Mouse (Mus musculus) midbrain, embryonic 13.5 days (tissue): Measurements from ENCODE around the gene Esrrg. TPM values are rescaled to one million over a fixed set of nuclear protein-coding genes. Genes with fewer than 3 reads are reported as not detected.

Source experiments
- ATAC-seq: fragments of 200-750 bp; cut with Nextera tagmentation; 2 replicates; pipeline ENCODE4 v1.8.0; 2017; ENCODE audit warnings: mild to moderate bottlenecking, moderate TSS enrichment, moderate library complexity
- H3K27ac ChIP-seq: fragments of 300-500 bp; sonication (generic); 2 replicates; pipeline ENCODE4 v1.5.1; 2015; ENCODE audit warnings: inconsistent platforms, mild to moderate bottlenecking, moderate library complexity
- H3K27me3 ChIP-seq: fragments of 300-500 bp; sonication (generic); 2 replicates; pipeline ENCODE4 v1.6.1; 2015; ENCODE audit warnings: mild to moderate bottlenecking, inconsistent platforms
- H3K36me3 ChIP-seq: fragments of 300-500 bp; sonication (generic); 2 replicates; pipeline ENCODE4 v1.6.1; 2015; ENCODE audit warnings: mild to moderate bottlenecking, inconsistent platforms
- H3K4me1 ChIP-seq: fragments of 300-500 bp; sonication (generic); replicated peaks from 2 replicates; pipeline ENCODE4 v1.6.1; 2015; ENCODE audit warnings: inconsistent platforms
- H3K4me2 ChIP-seq: fragments of 300-500 bp; sonication (generic); replicated peaks from 2 replicates; pipeline ENCODE4 v1.6.1; 2015; ENCODE audit warnings: moderate library complexity, mild to moderate bottlenecking, inconsistent platforms
- H3K4me3 ChIP-seq: fragments of 300-500 bp; sonication (generic); replicated peaks from 2 replicates; pipeline ENCODE4 v1.5.1; 2015; ENCODE audit warnings: mild to moderate bottlenecking, inconsistent platforms
- H3K9ac ChIP-seq: fragments of 300-500 bp; sonication (generic); replicated peaks from 2 replicates; pipeline ENCODE4 v1.6.1; 2015; ENCODE audit warnings: mild to moderate bottlenecking, inconsistent platforms
- H3K9me3 ChIP-seq: fragments of 300-500 bp; sonication (generic); 2 replicates; pipeline ENCODE4 v1.6.1; 2016; ENCODE audit warnings: mild to moderate bottlenecking, inconsistent platforms
- WGBS: fragments of 180-500 bp; shearing (Covaris S2); methylation state at CpG from one replicate; pipeline ENCODE4 v1.1.7; 2015; 5-methylcytosine and 5-hydroxymethylcytosine counted together
- polyA plus RNA-seq: library from polyadenylated mRNA; unstranded; fragments of >200 nt; fragmentation: Nextera tagmentation; extraction: Ambion mirVana; gene quantifications from 2 replicates; pipeline ENCODE4 v1.2.1, GENCODE M21; 2015

Esrrg gene
- polyA plus RNA-seq, 1 experiment from 2014 or later, result 16.5 TPM

DNA sequence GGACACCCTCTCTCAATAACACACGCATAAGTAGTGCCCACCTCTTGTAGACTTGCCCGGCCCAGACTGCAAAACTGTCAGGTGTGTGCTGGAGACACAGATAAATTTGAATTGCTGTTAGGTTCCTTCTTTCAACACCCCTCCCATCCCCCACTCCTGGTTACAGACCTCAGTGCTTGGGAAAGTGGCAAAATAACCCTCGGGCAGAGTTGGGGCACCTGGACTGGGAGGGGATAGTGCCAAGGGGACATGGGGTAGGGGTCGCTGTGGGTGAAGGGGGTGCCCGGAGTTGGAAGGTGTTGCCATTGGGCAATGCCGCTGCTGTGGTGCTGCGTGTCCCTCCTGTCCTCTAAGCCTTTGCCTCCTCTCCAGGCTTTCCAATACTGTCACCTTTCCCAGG lies 43.9 kb downstream of the Esrrg start:
- Histone ChIP-seq H3K27me3 (no peaks in the 10 kb centered on the region; the same call in 1 of the 2 replicates), H3K4me2 (peak overlapping the region; percentile 89), H3K9ac (peak overlapping the region; percentile 87), H3K4me3 (peak overlapping the region; percentile 68), H3K27ac (no peak overlapping the region), H3K36me3 (no peaks in the 10 kb centered on the region), H3K4me1 (peaks cover 18% of the 10 kb centered on the region), H3K9me3 (no peaks in the 10 kb centered on the region)
- ATAC-seq, result peak; percentile 53
- 7% methylated on average over 7 of the region's 7 CpGs for WGBS

DNA sequence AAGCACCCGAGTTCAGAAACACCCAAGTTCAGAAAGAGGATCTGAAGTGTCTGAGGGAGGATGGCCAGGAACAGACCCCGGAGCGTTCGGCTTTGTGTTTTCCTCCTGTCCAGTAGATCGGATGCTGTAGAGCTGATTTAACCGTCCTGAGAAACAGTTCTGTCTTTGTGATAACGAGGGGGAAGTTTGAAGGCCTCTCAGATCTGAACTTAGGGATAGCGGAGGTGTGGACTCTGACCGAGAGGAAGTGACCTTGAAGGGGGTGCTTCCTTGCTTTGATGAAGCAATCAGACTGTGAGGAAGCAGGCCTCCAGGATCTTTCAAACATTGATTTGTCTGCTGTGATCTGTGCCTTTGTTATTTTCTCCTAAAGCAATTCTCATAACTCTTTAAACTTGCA lies 44.8 kb downstream of the Esrrg start:
- 61% methylated on average over 9 of the region's 9 CpGs for WGBS
- no peak for ATAC-seq
- H3K4me3 ChIP-seq, result no peak overlapping the region
- no peaks in the 10 kb centered on the region for H3K9me3 ChIP-seq
- H3K4me2 ChIP-seq, result no peak overlapping the region; the same call in 1 of the 2 replicates
- peaks cover 18% of the 10 kb centered on the region for H3K4me1 ChIP-seq
- no peak overlapping the region for H3K9ac ChIP-seq
- H3K27ac ChIP-seq, result no peak overlapping the region
- H3K36me3 ChIP-seq, result no peaks in the 10 kb centered on the region
- H3K27me3 ChIP-seq, result no peaks in the 10 kb centered on the region; the same call in 1 of the 2 replicates

DNA sequence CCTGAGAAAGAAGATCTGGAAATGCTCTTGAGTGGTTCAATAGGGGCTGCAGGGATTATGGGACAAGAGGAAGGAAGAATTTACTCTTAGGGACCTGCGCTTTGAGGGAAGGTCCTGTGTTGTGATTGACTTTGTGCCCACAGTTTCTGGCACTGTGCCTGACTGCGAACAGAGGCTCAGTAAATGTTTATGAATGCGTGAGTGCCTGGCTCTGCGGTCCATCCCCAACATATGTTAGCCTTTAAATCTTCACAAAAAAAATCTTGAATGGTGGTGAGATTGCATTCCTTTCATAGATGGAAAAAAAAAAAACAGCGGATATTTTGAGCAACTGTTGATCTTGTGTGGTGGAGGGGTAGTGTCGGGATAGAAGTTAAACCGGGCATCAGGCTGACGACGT lies 52.4 kb downstream of the Esrrg start:
- H3K27me3 ChIP-seq, result no peaks in the 10 kb centered on the region; the same call in 1 of the 2 replicates
- 68% methylated on average over 9 of the region's 9 CpGs for WGBS
- H3K36me3 ChIP-seq, result no peaks in the 10 kb centered on the region
- no peak overlapping the region for H3K9ac ChIP-seq
- peaks cover 21% of the 10 kb centered on the region for H3K4me1 ChIP-seq
- no peak overlapping the region for H3K27ac ChIP-seq
- no peaks in the 10 kb centered on the region for H3K9me3 ChIP-seq
- no peak overlapping the region for H3K4me3 ChIP-seq
- no peak overlapping the region for H3K4me2 ChIP-seq
- ATAC-seq, result no peak

DNA sequence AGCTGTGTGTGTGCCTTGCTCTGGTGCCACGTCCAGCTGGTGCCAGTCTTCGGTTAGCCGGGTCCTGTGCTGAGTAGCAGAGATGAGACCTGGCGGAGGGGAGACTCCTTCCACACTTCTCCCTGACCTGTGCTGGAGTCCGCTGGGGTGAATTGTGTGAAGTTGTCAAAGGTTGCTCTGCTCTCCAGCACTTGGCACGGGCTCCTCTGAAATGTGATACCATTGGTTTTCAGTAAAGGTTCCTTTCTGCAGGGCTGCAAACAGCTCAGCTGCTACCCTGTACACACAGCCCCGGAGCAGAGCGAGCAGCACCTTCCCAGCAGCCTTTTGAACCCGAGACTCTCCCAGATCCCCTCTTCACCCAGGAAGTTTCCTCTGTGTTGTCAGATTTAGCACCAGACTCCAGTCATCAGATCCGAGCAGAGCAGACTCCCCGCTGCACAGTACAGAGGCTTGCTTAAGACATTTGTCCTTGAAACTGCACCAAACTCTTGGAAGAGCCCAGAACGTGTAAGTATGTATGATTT lies 53.6 kb downstream of the Esrrg start:
- H3K9ac ChIP-seq, result no peak overlapping the region
- H3K4me3 ChIP-seq, result no peak overlapping the region
- ATAC-seq, result peak; percentile 34; the same call in 1 of the 2 replicates
- H3K9me3 ChIP-seq, result no peaks in the 10 kb centered on the region
- no peak overlapping the region for H3K27ac ChIP-seq
- no peak overlapping the region for H3K4me2 ChIP-seq
- H3K27me3 ChIP-seq, result no peaks in the 10 kb centered on the region
- WGBS, result 44% methylated on average over 12 of the region's 12 CpGs
- peaks cover 21% of the 10 kb centered on the region for H3K4me1 ChIP-seq
- no peaks in the 10 kb centered on the region for H3K36me3 ChIP-seq

DNA sequence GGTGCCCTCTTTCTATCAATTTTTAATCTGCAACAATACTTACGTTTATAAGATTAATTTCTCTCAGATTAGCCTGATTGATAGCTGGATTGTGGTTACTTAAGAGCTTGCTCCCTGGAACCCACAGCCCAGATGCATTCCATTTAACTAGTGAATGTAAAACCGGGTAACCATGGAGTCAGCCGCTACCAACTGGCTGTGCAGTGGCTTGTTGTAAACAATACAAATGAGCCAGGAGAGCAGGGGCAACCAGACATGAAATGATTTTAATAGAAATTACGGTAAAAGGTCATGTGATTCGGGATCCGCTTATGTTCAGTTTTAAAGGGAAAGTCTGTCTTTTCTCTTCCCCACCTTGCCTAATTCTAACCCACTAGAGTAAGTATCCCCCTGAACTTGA lies 54.8 kb downstream of the Esrrg start:
- no peak overlapping the region for H3K9ac ChIP-seq
- no peak overlapping the region; the same call in 1 of the 2 replicates for H3K27ac ChIP-seq
- H3K36me3 ChIP-seq, result no peaks in the 10 kb centered on the region
- 26% methylated on average over 6 of the region's 6 CpGs for WGBS
- no peak overlapping the region for H3K4me2 ChIP-seq
- peaks cover 21% of the 10 kb centered on the region for H3K4me1 ChIP-seq
- no peaks in the 10 kb centered on the region for H3K9me3 ChIP-seq
- H3K27me3 ChIP-seq, result no peaks in the 10 kb centered on the region
- 0 out of 2 replicates have a peak, but pooled peaks have one; percentile 60 for ATAC-seq
- no peak overlapping the region for H3K4me3 ChIP-seq

DNA sequence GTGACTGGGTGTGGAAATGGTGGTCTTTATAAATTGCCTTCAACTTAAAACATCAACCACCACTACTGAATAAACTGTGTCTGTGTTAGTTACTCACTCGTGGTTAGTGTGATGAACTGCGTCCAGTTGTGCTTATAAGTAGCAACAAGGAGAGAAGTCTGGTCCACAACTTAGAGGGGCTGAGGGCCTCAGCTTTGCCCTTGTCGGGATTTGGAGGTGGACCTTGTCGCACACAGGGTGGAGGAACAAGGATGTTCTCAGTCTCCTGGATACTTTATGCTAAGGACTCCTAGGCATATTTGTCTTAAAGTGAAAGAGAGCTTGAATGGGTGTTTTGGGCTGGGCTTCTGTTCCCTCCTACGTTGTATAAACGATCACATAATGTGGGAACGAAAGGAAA lies 55.7 kb downstream of the Esrrg start:
- Histone ChIP-seq H3K36me3 (no peaks in the 10 kb centered on the region), H3K4me1 (peaks cover 21% of the 10 kb centered on the region), H3K4me2 (no peak overlapping the region), H3K9me3 (no peaks in the 10 kb centered on the region), H3K27ac (no peak overlapping the region), H3K4me3 (no peak overlapping the region), H3K9ac (no peak overlapping the region), H3K27me3 (no peaks in the 10 kb centered on the region)
- 90% methylated on average over 7 of the region's 7 CpGs for WGBS
- no peak for ATAC-seq

DNA sequence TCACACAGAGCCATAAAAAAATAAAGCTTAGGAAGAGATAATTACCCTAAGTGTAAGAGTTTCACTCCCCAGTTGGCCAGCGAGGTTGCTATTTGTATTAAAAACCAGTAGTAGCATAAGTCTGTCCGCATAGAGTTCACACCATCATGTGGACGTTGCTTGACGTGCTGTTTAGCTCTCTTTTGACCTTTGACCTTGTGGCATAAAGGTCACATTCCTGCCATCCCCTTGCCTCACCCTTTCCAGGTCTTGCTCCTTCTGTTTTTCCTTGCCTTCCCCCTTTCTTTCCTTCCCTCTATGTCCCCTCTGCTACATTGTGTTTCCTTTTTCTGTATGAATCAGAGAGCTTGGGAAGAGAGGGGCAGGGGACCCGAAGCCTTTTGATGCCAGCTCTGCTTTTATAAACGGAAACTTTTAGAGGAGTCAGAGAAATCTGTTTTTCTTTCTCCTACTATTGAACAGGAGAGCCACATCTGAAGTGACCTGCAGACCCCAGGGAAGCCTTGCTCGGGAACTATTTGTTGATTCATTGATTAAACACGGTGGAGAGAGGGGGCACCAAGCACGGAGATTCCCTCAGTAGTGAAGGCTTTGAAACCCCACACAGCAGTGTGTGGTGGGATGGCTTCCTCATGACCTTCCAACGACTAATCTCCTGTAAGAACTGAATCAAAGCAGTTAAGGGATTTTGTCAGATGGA lies 57.5 kb downstream of the Esrrg start:
- H3K4me3 ChIP-seq, result no peak overlapping the region
- 30% methylated on average over 10 of the region's 10 CpGs for WGBS
- no peak overlapping the region for H3K9ac ChIP-seq
- no peaks in the 10 kb centered on the region for H3K36me3 ChIP-seq
- H3K9me3 ChIP-seq, result no peaks in the 10 kb centered on the region
- no peaks in the 10 kb centered on the region for H3K27me3 ChIP-seq
- no peak for ATAC-seq
- H3K4me1 ChIP-seq, result peaks cover 21% of the 10 kb centered on the region
- H3K27ac ChIP-seq, result no peak overlapping the region
- H3K4me2 ChIP-seq, result no peak overlapping the region

DNA sequence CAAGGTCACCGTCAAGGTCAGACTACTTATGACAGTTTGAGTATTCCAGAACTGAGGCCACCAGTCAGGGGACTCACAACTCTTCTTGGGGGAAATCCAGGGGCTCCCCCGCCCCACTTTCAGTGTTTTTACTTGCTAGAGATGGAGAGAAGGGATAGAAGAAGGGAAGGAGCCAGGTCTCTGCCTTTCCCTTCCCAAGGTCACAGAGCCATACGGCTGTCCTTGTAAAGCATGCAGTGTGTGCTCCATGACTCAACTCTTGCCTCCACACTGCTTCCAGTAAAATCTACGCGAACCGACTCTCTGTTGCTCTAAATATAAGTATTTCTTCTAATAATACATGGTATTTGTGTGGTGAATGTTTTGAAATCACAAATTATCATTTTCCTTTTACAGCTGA lies 61.2 kb downstream of the Esrrg start:
- H3K4me3 ChIP-seq, result no peak overlapping the region
- 93% methylated on average over 6 of the region's 6 CpGs for WGBS
- ATAC-seq, result no peak
- no peak overlapping the region for H3K9ac ChIP-seq
- H3K9me3 ChIP-seq, result no peaks in the 10 kb centered on the region
- no peaks in the 10 kb centered on the region for H3K36me3 ChIP-seq
- H3K4me2 ChIP-seq, result no peak overlapping the region
- H3K27ac ChIP-seq, result no peak overlapping the region
- H3K4me1 ChIP-seq, result no peaks in the 10 kb centered on the region
- no peaks in the 10 kb centered on the region for H3K27me3 ChIP-seq

DNA sequence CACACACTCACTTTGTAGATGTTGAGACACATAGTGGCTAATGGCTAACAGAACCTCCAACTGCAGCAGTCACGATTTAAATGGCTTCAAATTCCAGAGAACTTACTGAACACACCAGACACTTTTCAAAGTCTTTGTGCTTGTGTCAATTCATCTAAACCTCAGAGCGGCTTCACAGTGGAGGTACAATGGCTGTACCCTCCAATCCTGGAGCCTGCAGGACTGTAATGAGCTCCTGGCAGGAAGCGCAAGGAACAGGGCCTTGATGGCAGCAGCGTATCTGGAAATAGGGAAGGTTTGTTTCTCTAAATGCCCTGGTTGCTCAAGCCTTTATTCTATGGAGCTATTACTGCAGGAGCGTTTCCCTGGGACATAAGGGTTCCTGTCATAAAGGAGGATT lies 63.9 kb downstream of the Esrrg start:
- WGBS, result 71% methylated on average over 5 of the region's 5 CpGs
- no peak overlapping the region for H3K4me3 ChIP-seq
- H3K4me1 ChIP-seq, result no peaks in the 10 kb centered on the region; the same call in 1 of the 2 replicates
- H3K9ac ChIP-seq, result no peak overlapping the region
- H3K27me3 ChIP-seq, result no peaks in the 10 kb centered on the region
- H3K36me3 ChIP-seq, result no peaks in the 10 kb centered on the region
- H3K27ac ChIP-seq, result no peak overlapping the region
- no peaks in the 10 kb centered on the region for H3K9me3 ChIP-seq
- no peak overlapping the region for H3K4me2 ChIP-seq
- no peak for ATAC-seq

DNA sequence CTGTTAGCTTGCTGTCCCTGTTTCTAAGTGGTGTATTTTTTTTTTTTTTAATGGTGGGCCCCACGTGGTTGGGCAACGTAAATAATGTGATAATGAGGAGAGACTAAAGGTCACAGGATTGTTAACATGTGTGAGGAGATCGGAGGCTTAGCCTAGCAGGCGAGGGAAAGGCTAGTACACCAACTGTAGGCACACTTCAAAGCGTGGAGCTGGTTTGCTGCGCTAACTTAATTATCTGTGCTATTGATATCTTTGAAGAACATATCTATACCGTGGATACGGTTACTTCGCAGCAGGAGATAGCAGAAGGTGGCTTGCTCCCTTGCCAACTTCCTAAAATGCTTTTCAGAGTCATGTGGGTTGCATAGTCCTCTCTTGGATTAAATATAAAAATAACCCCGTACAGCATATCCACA lies 66.2 kb downstream of the Esrrg start:
- no peaks in the 10 kb centered on the region for H3K36me3 ChIP-seq
- no peaks in the 10 kb centered on the region for H3K9me3 ChIP-seq
- no peak overlapping the region for H3K27ac ChIP-seq
- no peak overlapping the region for H3K4me2 ChIP-seq
- no peaks in the 10 kb centered on the region for H3K27me3 ChIP-seq
- no peak overlapping the region for H3K9ac ChIP-seq
- no peak overlapping the region for H3K4me3 ChIP-seq
- WGBS, result 71% methylated on average over 10 of the region's 10 CpGs
- no peak for ATAC-seq
- no peaks in the 10 kb centered on the region; the same call in 1 of the 2 replicates for H3K4me1 ChIP-seq

DNA sequence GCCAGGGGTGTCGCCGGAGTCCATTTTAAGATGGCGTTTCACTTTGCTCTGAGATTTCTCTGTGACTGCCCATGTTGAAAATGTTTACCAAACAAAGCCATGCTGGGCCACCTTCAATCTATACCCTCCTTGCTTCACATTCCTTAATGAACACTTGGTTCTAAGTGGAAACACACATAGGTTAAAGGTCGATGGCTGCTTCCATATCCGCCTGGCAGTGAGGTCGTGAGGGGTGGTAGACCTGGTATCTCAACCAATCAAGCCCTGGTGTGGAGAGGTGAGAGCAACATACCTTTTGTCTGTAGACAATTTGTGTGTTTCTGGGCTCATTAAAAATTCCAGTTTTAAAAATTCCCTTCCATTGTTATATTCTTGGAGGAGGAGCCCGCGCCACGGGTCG lies 68.0 kb downstream of the Esrrg start:
- 81% methylated on average over 10 of the region's 10 CpGs for WGBS
- Histone ChIP-seq H3K9ac (no peak overlapping the region), H3K4me1 (no peaks in the 10 kb centered on the region; the same call in 1 of the 2 replicates), H3K9me3 (no peaks in the 10 kb centered on the region), H3K27ac (no peak overlapping the region), H3K4me2 (no peak overlapping the region), H3K27me3 (no peaks in the 10 kb centered on the region), H3K4me3 (no peak overlapping the region), H3K36me3 (no peaks in the 10 kb centered on the region)
- no peak for ATAC-seq

DNA sequence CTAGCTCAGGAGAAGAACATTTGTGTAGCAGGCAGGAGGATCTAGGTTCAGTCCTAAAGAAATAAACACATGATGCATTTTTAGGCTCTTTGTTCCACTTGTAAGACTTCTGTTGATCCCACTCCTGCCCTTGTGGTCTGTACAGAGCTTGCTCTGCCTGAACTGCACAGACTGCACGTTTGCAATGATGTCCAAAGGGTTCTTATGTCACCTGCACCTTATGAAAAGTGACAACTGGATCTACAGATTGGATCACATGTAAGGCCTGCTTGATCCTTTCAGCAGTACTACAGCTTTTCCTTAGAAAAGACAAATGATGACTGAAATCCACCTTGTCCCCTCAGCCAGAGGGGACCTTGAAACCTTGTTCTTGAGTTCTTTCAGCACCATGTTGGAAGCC lies 70.7 kb downstream of the Esrrg start:
- Histone ChIP-seq H3K4me2 (no peak overlapping the region), H3K36me3 (no peaks in the 10 kb centered on the region), H3K27ac (no peak overlapping the region), H3K9me3 (no peaks in the 10 kb centered on the region), H3K27me3 (no peaks in the 10 kb centered on the region), H3K4me1 (no peaks in the 10 kb centered on the region; the same call in 1 of the 2 replicates), H3K9ac (no peak overlapping the region), H3K4me3 (no peak overlapping the region)
- 73% methylated on average over 1 of the region's 1 CpGs for WGBS
- no peak for ATAC-seq
